Comparison of ENCODE assay signal across 9 mouse cellular contexts in the genomic region with DNA sequence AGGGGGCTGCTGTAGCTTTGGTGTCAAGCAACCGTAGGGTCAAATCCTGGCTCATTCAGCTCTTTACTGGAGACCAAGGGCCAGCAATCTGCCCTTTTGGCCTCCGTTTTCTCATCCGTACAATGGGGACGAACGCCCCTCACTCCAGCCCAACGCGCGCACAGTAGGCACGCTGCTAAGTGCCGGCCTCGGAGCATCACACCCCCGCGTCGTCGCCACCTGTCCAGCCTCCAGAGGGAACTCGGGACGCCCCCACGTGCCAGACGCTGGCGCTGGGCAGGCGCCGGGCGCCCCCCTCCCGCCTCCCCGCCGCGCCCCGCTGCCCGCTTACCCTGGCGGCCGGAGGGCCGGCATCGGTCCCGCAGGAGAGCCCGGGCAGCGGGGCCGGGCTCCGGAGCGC. TPM values are rescaled to one million over a fixed set of nuclear protein-coding genes. Genes with fewer than 3 reads are reported as not detected.
A peak's percentile ranks its signal among the peaks of the same experiment; 100 is the strongest.
DNase-seq lines count a peak whose midpoint lies in the region; ATAC-seq lines count a peak whose summit lies in the region.
"Had no signal": no experiment of that assay in that cellular context is flagged by ENCODE, and none has a peak within 500 bp of the region (broad histone marks: within the 10 kb centered on the region; RNA-seq: fewer than 3 reads in every experiment).

No protein-coding gene starts in this region.

- H3K9me3 ChIP-seq in heart, embryonic 15.5 days (replicated peaks) = no peaks in the 10 kb centered on the region
- no peaks in the 10 kb centered on the region for H3K9me3 ChIP-seq in forebrain, embryonic 16.5 days (ENCODE audit: control insufficient read depth, low read length)
- H3K9me3 ChIP-seq in liver, embryonic 16.5 days (replicated peaks; ENCODE audit: control insufficient read depth, low read length) = no peaks in the 10 kb centered on the region

- H3K36me3 ChIP-seq in heart, embryonic 15.5 days = no peaks in the 10 kb centered on the region
- H3K36me3 ChIP-seq in forebrain, embryonic 16.5 days (ENCODE audit: control insufficient read depth, insufficient read depth) = no peaks in the 10 kb centered on the region
- H3K36me3 ChIP-seq in liver, embryonic 16.5 days (ENCODE audit: control insufficient read depth, insufficient read depth) = no peaks in the 10 kb centered on the region

- ATAC-seq in heart, embryonic 15.5 days (replicated peaks; ENCODE audit: insufficient number of reproducible peaks, insufficient read depth, low FRiP score, low read depth) = no peak; the same call in 1 of the 2 replicates
- no peak for ATAC-seq in forebrain, embryonic 16.5 days
- ATAC-seq in liver, embryonic 16.5 days (ENCODE audit: low read depth) = no peak
- ATAC-seq: Patski had no signal

- WGBS in heart, embryonic 15.5 days = 4% methylated on average over 33 of the region's 39 CpGs
- 2% methylated on average over 30 of the region's 39 CpGs for WGBS in forebrain, embryonic 16.5 days
- WGBS in liver, embryonic 16.5 days (ENCODE audit: insufficient replicate concordance) = 8% methylated on average over 36 of the region's 39 CpGs

- peaks cover 63% of the 10 kb centered on the region for H3K27me3 ChIP-seq in heart, embryonic 15.5 days
- H3K27me3 ChIP-seq in forebrain, embryonic 16.5 days (replicated peaks; ENCODE audit: control insufficient read depth, insufficient read depth, low read length) = no peaks in the 10 kb centered on the region
- peaks cover 65% of the 10 kb centered on the region for H3K27me3 ChIP-seq in liver, embryonic 16.5 days (ENCODE audit: control insufficient read depth, insufficient read depth, low read depth, low read length)

- peak overlapping the region; percentile 61 for H3K27ac ChIP-seq in heart, embryonic 15.5 days
- H3K27ac ChIP-seq in forebrain, embryonic 16.5 days (ENCODE audit: low read length) = peak overlapping the region; percentile 89
- no peak overlapping the region for H3K27ac ChIP-seq in liver, embryonic 16.5 days (ENCODE audit: low read length)

- DNase-seq in heart, adult 9 months (ENCODE audit: low spot score in 2 of 2) = no peak
- peak; percentile 46 for DNase-seq in ZHBTc4 (ENCODE audit: low read depth, low spot score)
- no peak for DNase-seq in layer of hippocampus, adult 9-11 months
- DNase-seq in Muller cell, postnatal 12 days (ENCODE audit: inconsistent ontology term) = no peak
- DNase-seq in urinary bladder, postnatal 25 days (ENCODE audit: low spot score) = no peak

- H3K4me2 ChIP-seq in heart, embryonic 15.5 days = peak overlapping the region; percentile 92
- peak overlapping the region; percentile 78 for H3K4me2 ChIP-seq in forebrain, embryonic 16.5 days (ENCODE audit: low read length)
- peak overlapping the region; percentile 53 for H3K4me2 ChIP-seq in liver, embryonic 16.5 days (ENCODE audit: low read depth, low read length)

- H3K4me1 ChIP-seq in heart, embryonic 15.5 days (replicated peaks) = peaks cover 54% of the 10 kb centered on the region
- peaks cover 77% of the 10 kb centered on the region for H3K4me1 ChIP-seq in forebrain, embryonic 16.5 days (replicated peaks; ENCODE audit: control insufficient read depth, insufficient read depth, low read length)
- no peaks in the 10 kb centered on the region for H3K4me1 ChIP-seq in liver, embryonic 16.5 days (ENCODE audit: control insufficient read depth, low read depth, low read length)

- peak overlapping the region; percentile 61 for H3K4me3 ChIP-seq in heart, embryonic 15.5 days
- H3K4me3 ChIP-seq in forebrain, embryonic 16.5 days (replicated peaks; ENCODE audit: low read length) = peak overlapping the region; percentile 69
- peak overlapping the region; percentile 44 for H3K4me3 ChIP-seq in liver, embryonic 16.5 days (ENCODE audit: low read depth, low read length)

- H3K9ac ChIP-seq in heart, embryonic 15.5 days = peak overlapping the region; percentile 70
- H3K9ac ChIP-seq in forebrain, embryonic 16.5 days (replicated peaks; ENCODE audit: low read depth, low read length) = peak overlapping the region; percentile 86
- no peak overlapping the region for H3K9ac ChIP-seq in liver, embryonic 16.5 days (ENCODE audit: low read depth, low read length)

RNA-seq across cellular contexts. Expression of a gene that starts 24.6 kb away (rescaled TPM):
- 4.2 and 5.2 TPM in 2 replicates for polyA plus RNA-seq in heart, embryonic 15.5 days (2015; fragmentation: Nextera tagmentation; extraction: Ambion mirVana)
- 18.3 and 18.6 TPM in 2 replicates for polyA plus RNA-seq in forebrain, embryonic 16.5 days (2015; fragmentation: Nextera tagmentation; extraction: Ambion mirVana)
- 2.1 and 2.4 TPM in 2 replicates for polyA plus RNA-seq in liver, embryonic 16.5 days (2015; fragmentation: Nextera tagmentation; extraction: Ambion mirVana)
